Mouse (Mus musculus) midbrain, embryonic 14.5 days (tissue): ENCODE data around the gene Rab8a. TPM values are rescaled to one million over a fixed set of nuclear protein-coding genes. Genes with fewer than 3 reads are reported as not detected.

ENCODE experiments used
- ATAC-seq: fragments of 200-750 bp; cut with Nextera tagmentation; 2 replicates; pipeline ENCODE4 v1.8.0; 2017; ENCODE audit warnings: moderate number of reproducible peaks, moderate library complexity; ENCODE audit not compliant: low FRiP score, low TSS enrichment
- DNase-seq: peaks from one replicate; pipeline ENCODE4 v3.0.0-alpha.2; 2015
- H3K27ac ChIP-seq: fragments of 300-500 bp; sonication (generic); replicated peaks from 2 replicates; pipeline ENCODE4 v1.5.1; 2014; ENCODE audit warnings: mild to moderate bottlenecking, low read depth, low read length, moderate library complexity
- H3K27me3 ChIP-seq: fragments of 300-500 bp; sonication (generic); 2 replicates; pipeline ENCODE4 v1.6.1; 2014; ENCODE audit warnings: low read length, control low read depth, mixed read lengths; ENCODE audit not compliant: control insufficient read depth, insufficient read depth
- H3K36me3 ChIP-seq: fragments of 300-500 bp; sonication (generic); 2 replicates; pipeline ENCODE4 v1.6.1; 2014; ENCODE audit warnings: low read length, control low read depth; ENCODE audit not compliant: control insufficient read depth, insufficient read depth
- H3K4me1 ChIP-seq: fragments of 300-500 bp; sonication (generic); 2 replicates; pipeline ENCODE4 v1.6.1; 2014; ENCODE audit warnings: mild to moderate bottlenecking, antibody characterized with exemption, low read length, control low read depth; ENCODE audit not compliant: control insufficient read depth, insufficient read depth
- H3K4me2 ChIP-seq: fragments of 300-500 bp; sonication (generic); 2 replicates; pipeline ENCODE4 v1.6.1; 2014; ENCODE audit warnings: mild to moderate bottlenecking, low read length, moderate library complexity
- H3K4me3 ChIP-seq: fragments of 300-500 bp; sonication (generic); replicated peaks from 2 replicates; pipeline ENCODE4 v1.5.1; 2014; ENCODE audit warnings: low read depth, low read length
- H3K9ac ChIP-seq: fragments of 300-500 bp; sonication (generic); replicated peaks from 2 replicates; pipeline ENCODE4 v1.6.1; 2014; ENCODE audit warnings: mild to moderate bottlenecking, low read length, moderate library complexity
- H3K9me3 ChIP-seq: fragments of 300-500 bp; sonication (generic); 2 replicates; pipeline ENCODE4 v1.6.1; 2016; ENCODE audit warnings: low read length, control low read depth, mixed read lengths; ENCODE audit not compliant: control insufficient read depth
- WGBS: fragments of 180-500 bp; shearing (Covaris S2); extraction: QIAGEN DNeasy Blood & Tissue Kit; methylation state at CpG from one replicate; pipeline ENCODE4 v1.1.7; 2014; 5-methylcytosine and 5-hydroxymethylcytosine counted together
- polyA plus RNA-seq: library from polyadenylated mRNA; unstranded; fragments of >200 nt; fragmentation: Nextera tagmentation; extraction: Ambion mirVana; gene quantifications from 2 replicates; pipeline ENCODE4 v1.2.1, GENCODE M21; 2014

Rab8a gene
- polyA plus RNA-seq, 1 experiment from 2014 or later: 69.9 TPM

GRCm38 (mm10) chr8:72132417-72132816 is 28.6 kb upstream of the Rab8a start:
- Histone ChIP-seq H3K4me2 (no peak overlapping the region), H3K36me3 (no peaks in the 10 kb centered on the region), H3K27ac (no peak overlapping the region), H3K4me1 (peaks cover 15% of the 10 kb centered on the region; the same call in 1 of the 2 replicates), H3K9ac (no peak overlapping the region), H3K4me3 (no peak overlapping the region), H3K27me3 (no peaks in the 10 kb centered on the region), H3K9me3 (no peaks in the 10 kb centered on the region)
- WGBS: 82% methylated on average over 1 of the region's 1 CpGs
- ATAC-seq (no peak), DNase-seq (no peak)

GRCm38 (mm10) chr8:72132891-72133290 is 28.1 kb upstream of the Rab8a start:
- H3K4me1 ChIP-seq: peaks cover 16% of the 10 kb centered on the region; the same call in 1 of the 2 replicates
- no peaks in the 10 kb centered on the region for H3K27me3 ChIP-seq
- H3K9me3 ChIP-seq: no peaks in the 10 kb centered on the region
- H3K9ac ChIP-seq: no peak overlapping the region
- no peak overlapping the region for H3K4me2 ChIP-seq
- no peak for DNase-seq
- no peak for ATAC-seq
- 84% methylated on average over 1 of the region's 1 CpGs for WGBS
- no peaks in the 10 kb centered on the region for H3K36me3 ChIP-seq
- no peak overlapping the region for H3K4me3 ChIP-seq
- H3K27ac ChIP-seq: no peak overlapping the region

- H3K9me3 ChIP-seq: no peaks in the 10 kb centered on the region
- 71% methylated on average over 1 of the region's 1 CpGs for WGBS
- no peak for ATAC-seq
These were observed 27.5 kb upstream of the Rab8a start for GRCm38 (mm10) chr8:72133507-72133906.

GRCm38 (mm10) chr8:72134756-72135445 is 26.1 kb upstream of the Rab8a start, which contains the start of gene Tpm4:
Tpm4 (plus strand) TSS chr8:72134975.
- H3K36me3 ChIP-seq: peaks cover 15% of the 10 kb centered on the region
- WGBS: 2% methylated on average over 49 of the region's 49 CpGs
- H3K4me3 ChIP-seq: peak within 1 kb of the TSS; percentile 77
- peaks cover 16% of the 10 kb centered on the region; the same call in 1 of the 2 replicates for H3K4me1 ChIP-seq
- peak within 1 kb of the TSS; percentile 94 for H3K4me2 ChIP-seq
- ATAC-seq: peak; percentile 84
- H3K9ac ChIP-seq: peak within 1 kb of the TSS; percentile 80
- no peaks in the 10 kb centered on the region for H3K27me3 ChIP-seq
- DNase-seq: peak; percentile 82
- H3K9me3 ChIP-seq: no peaks in the 10 kb centered on the region
- peak within 1 kb of the TSS; percentile 86 for H3K27ac ChIP-seq

More at GRCm38 (mm10) chr8:72133507-72133906, 27.5 kb upstream of the Rab8a start:
- Histone ChIP-seq H3K9ac (no peak overlapping the region), H3K4me1 (peaks cover 16% of the 10 kb centered on the region; the same call in 1 of the 2 replicates), H3K27me3 (no peaks in the 10 kb centered on the region), H3K36me3 (peaks cover 3% of the 10 kb centered on the region), H3K4me3 (no peak overlapping the region), H3K27ac (no peak overlapping the region), H3K4me2 (no peak overlapping the region)
- no peak for DNase-seq

GRCm38 (mm10) chr8:72135446-72136301 is 25.3 kb upstream of the Rab8a start:
- H3K27me3 ChIP-seq: no peaks in the 10 kb centered on the region
- WGBS: under 1% methylated on average over 62 of the region's 62 CpGs
- H3K4me1 ChIP-seq: peaks cover 16% of the 10 kb centered on the region; the same call in 1 of the 2 replicates
- peak overlapping the region; percentile 94 for H3K4me2 ChIP-seq
- DNase-seq (peak; percentile 70), ATAC-seq (peak; percentile 68)
- peaks cover 22% of the 10 kb centered on the region for H3K36me3 ChIP-seq
- H3K27ac ChIP-seq: peak overlapping the region; percentile 86
- peak overlapping the region; percentile 80 for H3K9ac ChIP-seq
- H3K9me3 ChIP-seq: no peaks in the 10 kb centered on the region
- H3K4me3 ChIP-seq: peak overlapping the region; percentile 77

- H3K36me3 ChIP-seq: peaks cover 29% of the 10 kb centered on the region
- peak overlapping the region; percentile 77 for H3K4me3 ChIP-seq
- peak overlapping the region; percentile 86 for H3K27ac ChIP-seq
- H3K4me2 ChIP-seq: peak overlapping the region; percentile 94
- peaks cover 16% of the 10 kb centered on the region; the same call in 1 of the 2 replicates for H3K4me1 ChIP-seq
- WGBS: 1% methylated on average over 18 of the region's 18 CpGs
- no peaks in the 10 kb centered on the region for H3K27me3 ChIP-seq
- DNase-seq: peak; percentile 75
- no peaks in the 10 kb centered on the region for H3K9me3 ChIP-seq
- peak overlapping the region; percentile 80 for H3K9ac ChIP-seq
- ATAC-seq: 0 out of 2 replicates have a peak, but pooled peaks have one; percentile 5
These were observed 24.6 kb upstream of the Rab8a start for GRCm38 (mm10) chr8:72136302-72136978.

- Histone ChIP-seq H3K27ac (no peak overlapping the region), H3K9me3 (no peaks in the 10 kb centered on the region), H3K36me3 (peaks cover 39% of the 10 kb centered on the region), H3K9ac (no peak overlapping the region), H3K4me3 (no peak overlapping the region), H3K27me3 (no peaks in the 10 kb centered on the region), H3K4me2 (peak overlapping the region; percentile 94), H3K4me1 (peaks cover 16% of the 10 kb centered on the region; the same call in 1 of the 2 replicates)
- DNase-seq: no peak
- no peak for ATAC-seq
- 96% methylated on average over 2 of the region's 2 CpGs for WGBS
These were observed 23.6 kb upstream of the Rab8a start for GRCm38 (mm10) chr8:72137431-72137830.

- H3K27me3 ChIP-seq: no peaks in the 10 kb centered on the region
- ATAC-seq (no peak), DNase-seq (no peak)
- peaks cover 49% of the 10 kb centered on the region for H3K36me3 ChIP-seq
- no peak overlapping the region for H3K9ac ChIP-seq
- no peaks in the 10 kb centered on the region for H3K9me3 ChIP-seq
- H3K4me1 ChIP-seq: peaks cover 16% of the 10 kb centered on the region; the same call in 1 of the 2 replicates
- H3K27ac ChIP-seq: no peak overlapping the region
- no peak overlapping the region for H3K4me3 ChIP-seq
- 97% methylated on average over 5 of the region's 5 CpGs for WGBS
- no peak overlapping the region for H3K4me2 ChIP-seq
These were observed 22.5 kb upstream of the Rab8a start for GRCm38 (mm10) chr8:72138456-72138855.
